Mouse (Mus musculus) liver, embryonic 13.5 days (tissue): ENCODE results near the gene Pcare. TPM values are rescaled to one million over a fixed set of nuclear protein-coding genes. Genes with fewer than 3 reads are reported as not detected.

Experiments used
- ATAC-seq: fragments of 200-750 bp; cut with Nextera tagmentation; 2 replicates; pipeline ENCODE4 v1.8.0; 2017; ENCODE audit warnings: low read depth, mild to moderate bottlenecking, moderate number of reproducible peaks, moderate library complexity
- DNase-seq: peaks from one replicate; pipeline ENCODE4 v3.0.0; 2022
- H3K27ac ChIP-seq: fragments of 300-500 bp; sonication (generic); 2 replicates; pipeline ENCODE4 v1.5.1; 2015; ENCODE audit warnings: moderate library complexity, mild to moderate bottlenecking, inconsistent platforms
- H3K27me3 ChIP-seq: fragments of 300-500 bp; sonication (generic); 2 replicates; pipeline ENCODE4 v1.6.1; 2015; ENCODE audit warnings: mild to moderate bottlenecking, inconsistent platforms
- H3K36me3 ChIP-seq: fragments of 300-500 bp; sonication (generic); 2 replicates; pipeline ENCODE4 v1.6.1; 2015; ENCODE audit warnings: mild to moderate bottlenecking, inconsistent platforms
- H3K4me1 ChIP-seq: fragments of 300-500 bp; sonication (generic); replicated peaks from 2 replicates; pipeline ENCODE4 v1.6.1; 2015; ENCODE audit warnings: inconsistent platforms
- H3K4me2 ChIP-seq: fragments of 300-500 bp; sonication (generic); 2 replicates; pipeline ENCODE4 v1.6.1; 2015; ENCODE audit warnings: inconsistent platforms, mild to moderate bottlenecking, moderate library complexity
- H3K4me3 ChIP-seq: fragments of 300-500 bp; sonication (generic); replicated peaks from 2 replicates; pipeline ENCODE4 v1.5.1; 2015; ENCODE audit warnings: mild to moderate bottlenecking, inconsistent platforms
- H3K9ac ChIP-seq: fragments of 300-500 bp; sonication (generic); 2 replicates; pipeline ENCODE4 v1.6.1; 2015; ENCODE audit warnings: mild to moderate bottlenecking, inconsistent platforms
- H3K9me3 ChIP-seq: fragments of 300-500 bp; sonication (generic); replicated peaks from 2 replicates; pipeline ENCODE4 v1.6.1; 2016; ENCODE audit warnings: inconsistent platforms
- WGBS: fragments of 180-500 bp; shearing (Covaris S2); methylation state at CpG from one replicate; pipeline ENCODE4 v1.1.7; 2015; ENCODE audit not compliant: insufficient replicate concordance; 5-methylcytosine and 5-hydroxymethylcytosine counted together
- polyA plus RNA-seq: library from polyadenylated mRNA; unstranded; fragments of >200 nt; fragmentation: Nextera tagmentation; extraction: Ambion mirVana; gene quantifications from 2 replicates; pipeline ENCODE4 v1.2.1, GENCODE M21; 2015

The Pcare gene
- polyA plus RNA-seq, 1 experiment from 2014 or later = 0.02 TPM

DNA sequence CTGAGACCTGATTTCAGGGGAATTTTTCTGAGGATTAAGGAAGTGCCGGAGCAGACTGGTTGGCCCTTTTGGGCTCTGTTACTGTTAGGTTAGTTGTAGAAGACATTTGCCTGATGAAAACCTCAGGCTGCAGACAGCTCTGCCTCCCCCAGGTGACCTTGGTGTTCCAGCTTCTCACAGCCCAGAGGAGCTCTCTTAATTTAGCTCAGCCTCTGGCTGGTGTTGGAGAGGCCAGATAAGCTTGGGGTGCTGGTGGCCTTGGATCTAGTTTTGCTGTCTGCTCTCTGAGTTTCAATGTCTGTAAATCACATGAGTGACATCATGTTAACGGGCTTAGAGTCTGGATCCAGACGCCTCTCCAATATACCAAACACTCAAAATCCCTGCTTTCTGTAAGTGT lies 31.7 kb downstream of the Pcare start:
- no peak overlapping the region for H3K4me2 ChIP-seq
- DNase-seq (no peak), ATAC-seq (no peak)
- H3K36me3 ChIP-seq = no peaks in the 10 kb centered on the region
- no peaks in the 10 kb centered on the region for H3K4me1 ChIP-seq
- WGBS = 41% methylated on average over 3 of the region's 3 CpGs
- H3K27me3 ChIP-seq = no peaks in the 10 kb centered on the region
- H3K4me3 ChIP-seq = no peak overlapping the region
- H3K27ac ChIP-seq = no peak overlapping the region
- no peaks in the 10 kb centered on the region for H3K9me3 ChIP-seq
- H3K9ac ChIP-seq = no peak overlapping the region

DNA sequence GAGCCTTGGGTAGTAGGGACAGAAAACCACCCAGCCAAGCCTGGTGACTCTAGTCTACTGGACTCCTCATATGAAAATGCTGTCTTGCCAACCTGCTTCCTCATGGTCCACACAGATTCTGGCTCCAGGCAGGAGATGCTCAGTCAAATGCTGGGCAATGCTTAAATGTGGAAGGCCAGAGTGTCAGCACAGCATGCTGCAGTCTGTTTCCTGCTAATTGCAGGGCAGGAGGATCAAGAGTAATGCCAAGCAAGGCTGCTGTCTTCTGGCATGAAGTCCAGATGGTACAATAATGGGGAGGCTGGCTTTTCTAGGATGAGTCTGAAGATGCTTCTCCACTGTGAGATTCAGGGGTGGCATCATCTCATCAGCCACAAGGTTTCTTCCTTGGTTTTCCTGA lies 32.3 kb downstream of the Pcare start:
- Histone ChIP-seq H3K9me3 (no peaks in the 10 kb centered on the region), H3K4me2 (no peak overlapping the region), H3K9ac (no peak overlapping the region), H3K4me1 (no peaks in the 10 kb centered on the region), H3K27me3 (no peaks in the 10 kb centered on the region), H3K27ac (no peak overlapping the region), H3K36me3 (no peaks in the 10 kb centered on the region), H3K4me3 (no peak overlapping the region)
- ATAC-seq = no peak
- DNase-seq = no peak

DNA sequence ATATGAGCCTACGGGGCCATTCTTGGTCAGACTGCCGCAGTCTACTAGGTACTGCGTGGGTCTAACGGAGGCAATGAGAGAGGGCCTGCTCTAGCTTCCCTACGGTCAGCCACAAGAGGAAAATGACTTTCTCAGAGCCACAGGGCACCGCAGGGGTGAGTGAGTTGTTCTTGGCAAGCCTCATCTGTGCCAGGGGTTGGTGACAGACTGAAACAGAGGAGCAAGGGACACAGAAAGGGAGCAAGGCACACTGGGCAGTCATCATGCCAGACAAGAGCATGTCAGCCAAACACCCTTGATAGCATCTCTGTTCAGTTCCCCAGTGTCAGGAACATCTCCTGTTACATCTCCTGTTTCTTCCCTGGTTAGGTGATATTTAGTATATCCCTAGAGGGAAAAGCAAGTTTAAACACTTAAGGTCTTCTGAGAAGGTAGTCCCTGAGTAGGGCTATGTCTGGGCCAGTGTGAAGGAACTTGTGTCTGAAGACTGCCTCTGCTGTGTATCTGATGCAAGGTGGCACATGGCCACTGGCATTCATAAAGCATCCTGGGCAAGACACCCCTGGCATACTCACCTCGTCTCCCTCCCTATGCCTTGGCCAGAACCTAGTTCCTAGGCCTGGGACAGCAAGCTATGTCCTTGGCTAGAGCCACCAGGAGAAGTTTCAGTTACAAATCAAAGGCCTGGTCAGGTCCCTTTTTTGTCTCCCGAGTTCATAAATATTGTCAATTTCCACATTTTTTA lies 34.6 kb downstream of the Pcare start:
- WGBS = 67% methylated on average over 8 of the region's 8 CpGs
- ATAC-seq (no peak), DNase-seq (no peak)
- no peak overlapping the region for H3K4me3 ChIP-seq
- H3K9me3 ChIP-seq = no peaks in the 10 kb centered on the region
- H3K27ac ChIP-seq = no peak overlapping the region
- H3K36me3 ChIP-seq = no peaks in the 10 kb centered on the region
- H3K4me1 ChIP-seq = no peaks in the 10 kb centered on the region
- no peak overlapping the region for H3K4me2 ChIP-seq
- H3K9ac ChIP-seq = no peak overlapping the region
- H3K27me3 ChIP-seq = no peaks in the 10 kb centered on the region

DNA sequence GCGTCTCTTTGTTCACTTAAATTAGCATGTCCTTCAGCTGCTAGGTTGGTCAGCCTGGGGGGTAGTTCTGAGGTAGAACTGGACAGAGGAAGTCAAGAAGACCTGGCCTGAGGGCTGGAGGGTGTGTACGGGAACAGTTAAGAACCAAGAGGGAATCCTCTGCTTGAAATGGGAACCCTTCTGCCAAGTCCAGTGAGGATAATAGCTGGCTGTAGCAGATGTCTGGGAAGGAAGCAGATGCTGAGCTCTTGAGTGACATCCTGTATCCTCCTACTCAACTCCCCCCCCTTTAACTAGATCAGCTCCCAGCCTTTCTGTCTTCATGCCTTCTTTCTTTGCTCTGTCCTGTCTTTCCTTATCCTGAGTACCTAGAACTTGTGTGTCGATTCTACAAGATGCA lies 37.7 kb downstream of the Pcare start:
- no peak overlapping the region for H3K27ac ChIP-seq
- no peaks in the 10 kb centered on the region for H3K4me1 ChIP-seq
- DNase-seq (no peak), ATAC-seq (no peak)
- 63% methylated on average over 3 of the region's 3 CpGs for WGBS
- no peaks in the 10 kb centered on the region for H3K36me3 ChIP-seq
- H3K9me3 ChIP-seq = no peaks in the 10 kb centered on the region
- H3K4me2 ChIP-seq = no peak overlapping the region
- H3K9ac ChIP-seq = no peak overlapping the region
- no peaks in the 10 kb centered on the region for H3K27me3 ChIP-seq
- no peak overlapping the region for H3K4me3 ChIP-seq

DNA sequence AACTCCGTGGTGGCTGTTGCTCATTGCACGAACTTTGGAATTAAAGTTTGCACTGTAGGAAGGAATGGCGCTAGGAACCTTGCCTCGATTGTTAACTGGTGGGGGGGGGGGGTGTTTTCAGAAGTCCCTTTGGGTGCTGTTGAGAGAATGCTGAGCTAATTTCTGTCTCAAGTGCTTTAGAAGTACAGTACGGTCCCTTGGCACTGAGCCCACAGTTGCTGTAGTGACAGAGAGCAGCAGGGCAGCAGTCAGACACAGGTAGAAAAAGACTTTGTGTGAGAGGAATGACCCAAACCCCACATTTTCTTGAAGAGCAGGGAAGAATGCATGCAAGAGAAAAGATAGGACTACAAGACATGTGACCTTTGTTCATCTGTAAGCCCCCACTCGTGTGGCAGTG lies 40.4 kb downstream of the Pcare start:
- Histone ChIP-seq H3K36me3 (no peaks in the 10 kb centered on the region), H3K4me2 (no peak overlapping the region), H3K4me1 (no peaks in the 10 kb centered on the region), H3K27me3 (no peaks in the 10 kb centered on the region), H3K4me3 (no peak overlapping the region), H3K27ac (no peak overlapping the region), H3K9me3 (no peaks in the 10 kb centered on the region), H3K9ac (no peak overlapping the region)
- DNase-seq (no peak), ATAC-seq (no peak)
- 60% methylated on average over 6 of the region's 6 CpGs for WGBS

DNA sequence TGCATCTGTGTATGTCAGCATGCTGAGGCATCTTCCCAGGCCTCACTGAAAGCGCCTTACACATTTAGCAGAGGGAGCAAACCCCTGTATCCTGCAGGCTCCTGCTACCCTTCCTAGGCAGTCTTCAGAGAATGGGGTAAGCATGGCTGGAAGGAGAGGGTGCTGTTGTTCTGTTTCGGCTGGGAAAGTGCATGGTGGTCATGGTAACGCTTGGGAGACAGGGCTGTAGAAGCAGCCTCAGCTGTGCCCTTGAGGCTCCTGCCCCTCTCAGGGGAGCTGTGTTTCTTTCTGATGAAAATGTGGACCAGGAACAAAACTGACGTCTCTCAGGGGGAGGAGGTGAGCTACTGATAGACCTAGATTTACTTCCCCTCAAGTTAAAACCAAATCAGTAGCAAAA lies 45.0 kb downstream of the Pcare start:
- H3K4me3 ChIP-seq = no peak overlapping the region
- no peaks in the 10 kb centered on the region for H3K36me3 ChIP-seq
- H3K4me1 ChIP-seq = no peaks in the 10 kb centered on the region
- ATAC-seq (no peak), DNase-seq (no peak)
- no peak overlapping the region for H3K27ac ChIP-seq
- H3K27me3 ChIP-seq = no peaks in the 10 kb centered on the region
- H3K9ac ChIP-seq = no peak overlapping the region
- WGBS = 59% methylated on average over 4 of the region's 4 CpGs
- no peak overlapping the region for H3K4me2 ChIP-seq
- H3K9me3 ChIP-seq = no peaks in the 10 kb centered on the region

DNA sequence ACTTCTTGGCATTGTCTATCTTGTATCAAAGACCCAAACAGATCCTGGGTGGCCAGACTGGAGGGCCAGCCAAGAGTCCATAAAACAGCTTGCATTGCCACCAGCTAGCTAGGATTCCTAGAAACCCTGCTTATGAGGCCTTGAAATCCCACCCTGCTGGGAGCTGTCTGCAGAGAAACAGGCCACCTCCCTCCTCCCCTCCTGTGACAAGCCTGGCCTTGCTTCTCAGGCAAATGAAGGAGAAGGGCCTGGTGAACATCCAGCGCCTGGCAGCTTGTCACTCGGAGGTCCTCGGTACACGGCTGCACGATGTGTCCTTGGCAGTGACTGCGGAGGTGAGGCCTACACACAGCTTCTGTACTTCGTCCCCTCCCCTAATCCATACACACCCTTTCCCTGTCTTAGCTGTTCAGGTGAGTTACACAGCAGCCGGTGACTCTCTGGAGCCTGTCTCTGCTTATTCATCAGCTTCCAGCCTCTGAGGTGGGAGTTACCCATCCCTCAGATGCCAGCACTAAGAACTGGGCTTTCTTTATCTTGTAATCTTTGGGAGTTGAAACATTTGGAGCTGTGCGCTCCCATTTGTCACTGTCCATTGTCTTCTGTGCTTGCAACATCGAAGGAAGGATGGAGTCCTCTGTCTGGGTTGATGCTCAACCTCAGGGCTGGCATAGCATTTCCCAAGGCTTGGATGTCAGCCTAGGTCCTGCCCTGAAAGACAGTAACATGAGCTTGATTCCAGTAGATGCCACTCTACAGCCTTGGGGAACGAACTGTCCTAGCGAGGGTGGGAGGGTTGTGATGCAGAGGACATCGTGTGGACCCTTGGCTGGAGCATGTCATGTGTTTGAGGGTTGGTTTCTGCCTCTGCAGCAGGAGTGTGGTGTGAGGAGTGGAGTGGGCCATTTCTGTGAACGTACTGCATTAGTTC lies 46.9 kb downstream of the Pcare start:
- Histone ChIP-seq H3K9me3 (no peaks in the 10 kb centered on the region), H3K9ac (no peak overlapping the region), H3K36me3 (no peaks in the 10 kb centered on the region), H3K27ac (no peak overlapping the region), H3K4me1 (no peaks in the 10 kb centered on the region), H3K4me3 (no peak overlapping the region), H3K27me3 (no peaks in the 10 kb centered on the region), H3K4me2 (no peak overlapping the region)
- DNase-seq = no peak
- 70% methylated on average over 14 of the region's 14 CpGs for WGBS
- ATAC-seq = no peak

DNA sequence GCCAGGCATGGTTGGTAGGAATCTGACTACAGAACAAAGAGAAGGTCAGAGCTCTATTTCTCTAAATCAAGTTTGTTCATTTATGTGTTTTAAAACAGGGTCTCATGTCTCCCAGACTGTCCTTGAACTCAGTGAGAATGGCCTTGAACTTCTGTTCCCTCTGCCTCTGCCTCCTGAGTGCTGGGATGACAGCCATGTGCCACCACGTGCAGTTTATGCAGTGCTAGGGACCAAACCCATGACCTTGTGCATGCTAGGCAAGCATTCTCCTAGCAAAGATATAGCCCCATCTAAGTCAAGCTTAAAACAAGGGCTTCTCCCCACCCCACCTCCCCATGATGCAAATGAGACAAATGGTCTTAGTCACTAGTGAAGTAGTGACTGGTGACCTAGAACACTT lies 47.6 kb downstream of the Pcare start:
- WGBS = 44% methylated on average over 1 of the region's 1 CpGs
- H3K4me2 ChIP-seq = no peak overlapping the region
- no peak for ATAC-seq

DNA sequence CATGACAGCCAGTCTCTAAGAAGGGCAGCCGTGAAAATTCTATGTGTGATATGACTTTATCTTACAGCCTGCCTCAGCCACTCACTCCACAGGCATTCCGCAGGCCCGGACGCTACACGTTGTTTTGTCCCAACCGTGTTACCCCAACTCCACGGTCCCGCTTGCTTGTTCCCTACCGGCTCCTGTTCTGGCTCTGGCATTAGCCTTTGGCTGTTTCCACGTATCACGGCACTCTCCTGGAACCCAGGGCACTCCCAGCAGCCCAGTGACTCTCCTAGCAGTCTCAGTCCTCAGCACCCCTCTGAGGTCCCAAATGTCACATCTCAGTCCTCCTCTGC lies 54.1 kb downstream of the Pcare start:
- no peak overlapping the region for H3K4me2 ChIP-seq
- no peaks in the 10 kb centered on the region for H3K4me1 ChIP-seq
- no peaks in the 10 kb centered on the region for H3K36me3 ChIP-seq
- no peaks in the 10 kb centered on the region for H3K27me3 ChIP-seq
- 78% methylated on average over 11 of the region's 11 CpGs for WGBS
- DNase-seq = no peak
- H3K9me3 ChIP-seq = no peaks in the 10 kb centered on the region
- H3K9ac ChIP-seq = no peak overlapping the region
- no peak for ATAC-seq
- no peak overlapping the region for H3K4me3 ChIP-seq
- no peak overlapping the region for H3K27ac ChIP-seq

More for the DNA sequence above, 47.6 kb downstream of the Pcare start:
- DNase-seq = no peak
- H3K27ac ChIP-seq = no peak overlapping the region
- no peaks in the 10 kb centered on the region for H3K36me3 ChIP-seq
- H3K9me3 ChIP-seq = no peaks in the 10 kb centered on the region
- H3K27me3 ChIP-seq = no peaks in the 10 kb centered on the region
- no peaks in the 10 kb centered on the region for H3K4me1 ChIP-seq
- no peak overlapping the region for H3K9ac ChIP-seq
- no peak overlapping the region for H3K4me3 ChIP-seq

DNA sequence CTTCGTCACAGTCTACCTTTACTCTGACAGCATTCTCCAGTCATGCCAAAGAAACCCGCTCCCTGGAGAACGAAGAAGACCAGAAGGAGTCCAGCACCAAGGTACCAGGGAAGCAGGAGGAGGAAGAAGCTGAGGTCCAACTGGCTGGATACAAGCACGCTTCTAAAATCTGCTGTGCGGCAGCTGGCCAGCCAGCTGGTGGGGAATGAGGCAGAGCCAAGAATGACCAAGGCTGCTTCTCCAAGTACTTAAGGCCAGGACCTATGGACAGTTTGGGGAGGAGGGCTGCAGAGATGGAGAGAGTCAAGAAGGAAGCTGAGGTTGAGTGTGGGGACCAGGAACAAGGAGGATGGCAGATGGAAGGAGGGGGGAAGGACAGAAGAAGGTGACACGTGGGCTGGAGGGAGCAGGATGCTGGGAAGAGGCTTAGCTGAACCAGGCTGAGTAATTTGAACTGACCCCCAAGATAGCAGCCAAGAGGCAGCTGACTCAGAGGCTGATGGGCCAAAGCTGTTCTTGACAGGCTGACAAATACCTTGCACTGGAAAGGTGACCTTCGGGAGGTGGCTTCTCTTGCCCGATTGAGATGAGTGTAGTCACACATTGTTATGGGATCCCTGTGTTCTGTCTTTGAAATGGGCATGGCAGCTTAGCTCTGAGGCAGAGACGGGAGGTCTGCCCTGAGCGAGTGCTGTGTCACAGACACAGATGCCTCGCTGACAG lies 54.6 kb downstream of the Pcare start:
- Histone ChIP-seq H3K4me2 (no peak overlapping the region), H3K9me3 (no peaks in the 10 kb centered on the region), H3K27ac (no peak overlapping the region), H3K4me3 (no peak overlapping the region), H3K9ac (no peak overlapping the region), H3K4me1 (no peaks in the 10 kb centered on the region), H3K36me3 (no peaks in the 10 kb centered on the region), H3K27me3 (no peaks in the 10 kb centered on the region)
- DNase-seq (no peak), ATAC-seq (no peak)
- WGBS = 60% methylated on average over 11 of the region's 11 CpGs

DNA sequence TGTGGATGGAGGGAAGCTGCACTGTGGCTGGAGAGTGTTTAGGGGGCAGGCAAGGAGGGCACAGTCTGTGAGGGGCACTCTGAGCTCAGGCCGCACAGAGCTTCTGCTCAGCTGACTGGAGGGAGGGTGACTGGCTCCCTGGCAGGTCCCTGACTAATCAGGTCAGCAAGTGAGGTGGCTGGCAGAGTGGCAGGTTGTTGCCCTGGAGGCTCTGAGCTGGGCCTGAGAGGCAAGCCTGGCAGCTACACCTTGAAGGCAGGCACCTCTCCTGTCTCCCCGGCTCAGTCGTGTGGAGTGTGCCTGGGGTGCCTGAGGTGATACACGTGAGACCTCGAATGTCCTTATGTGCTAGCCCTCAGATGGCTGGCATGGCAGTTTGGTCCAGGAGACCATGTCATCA lies 56.3 kb downstream of the Pcare start:
- H3K4me3 ChIP-seq = no peak overlapping the region
- no peaks in the 10 kb centered on the region for H3K4me1 ChIP-seq
- no peaks in the 10 kb centered on the region for H3K36me3 ChIP-seq
- H3K9ac ChIP-seq = no peak overlapping the region
- ATAC-seq (no peak), DNase-seq (no peak)
- H3K9me3 ChIP-seq = no peaks in the 10 kb centered on the region
- no peaks in the 10 kb centered on the region for H3K27me3 ChIP-seq
- no peak overlapping the region for H3K27ac ChIP-seq
- H3K4me2 ChIP-seq = no peak overlapping the region
- WGBS = 69% methylated on average over 5 of the region's 5 CpGs
